Mouse (Mus musculus) limb, embryonic 12.5 days (tissue): ENCODE data around the gene Atf7. TPM values are rescaled to one million over a fixed set of nuclear protein-coding genes. Genes with fewer than 3 reads are reported as not detected.

Experiments used
- ATAC-seq: fragments of 200-750 bp; cut with Nextera tagmentation; 2 replicates; pipeline ENCODE4 v1.8.0; 2017; ENCODE audit warnings: low read depth, moderate TSS enrichment; ENCODE audit not compliant: insufficient number of reproducible peaks, insufficient read depth, low FRiP score, low TSS enrichment
- H3K27ac ChIP-seq: fragments of 300-500 bp; sonication (generic); 2 replicates; pipeline ENCODE4 v1.5.1; 2016; ENCODE audit warnings: mild to moderate bottlenecking, moderate library complexity
- H3K27me3 ChIP-seq: fragments of 300-500 bp; sonication (generic); 2 replicates; pipeline ENCODE4 v1.6.1; 2016; ENCODE audit warnings: mild to moderate bottlenecking, moderate library complexity
- H3K36me3 ChIP-seq: fragments of 300-500 bp; sonication (generic); 2 replicates; pipeline ENCODE4 v1.6.1; 2016; ENCODE audit warnings: mild to moderate bottlenecking, moderate library complexity
- H3K4me1 ChIP-seq: fragments of 300-500 bp; sonication (generic); replicated peaks from 2 replicates; pipeline ENCODE4 v1.6.1; 2016
- H3K4me2 ChIP-seq: fragments of 300-500 bp; sonication (generic); 2 replicates; pipeline ENCODE4 v1.6.1; 2016; ENCODE audit warnings: mild to moderate bottlenecking, moderate library complexity
- H3K4me3 ChIP-seq: fragments of 300-500 bp; sonication (generic); replicated peaks from 2 replicates; pipeline ENCODE4 v1.5.1; 2016; ENCODE audit warnings: mild to moderate bottlenecking
- H3K9ac ChIP-seq: fragments of 300-500 bp; sonication (generic); replicated peaks from 2 replicates; pipeline ENCODE4 v1.6.1; 2016; ENCODE audit warnings: mild to moderate bottlenecking, moderate library complexity
- H3K9me3 ChIP-seq: fragments of 300-500 bp; sonication (generic); 2 replicates; pipeline ENCODE4 v1.6.1; 2016; ENCODE audit warnings: mild to moderate bottlenecking, moderate library complexity
- WGBS: fragments of 180-500 bp; shearing (Covaris S2); methylation state at CpG from one replicate; pipeline ENCODE4 v1.1.7; 2016; 5-methylcytosine and 5-hydroxymethylcytosine counted together
- polyA plus RNA-seq: library from polyadenylated mRNA; unstranded; fragments of >200 nt; fragmentation: Nextera tagmentation; extraction: Ambion mirVana; gene quantifications from 2 replicates; pipeline ENCODE4 v1.2.1, GENCODE M21; 2016

Gene Atf7
- polyA plus RNA-seq, 1 experiment from 2014 or later: 32.1 TPM

DNA sequence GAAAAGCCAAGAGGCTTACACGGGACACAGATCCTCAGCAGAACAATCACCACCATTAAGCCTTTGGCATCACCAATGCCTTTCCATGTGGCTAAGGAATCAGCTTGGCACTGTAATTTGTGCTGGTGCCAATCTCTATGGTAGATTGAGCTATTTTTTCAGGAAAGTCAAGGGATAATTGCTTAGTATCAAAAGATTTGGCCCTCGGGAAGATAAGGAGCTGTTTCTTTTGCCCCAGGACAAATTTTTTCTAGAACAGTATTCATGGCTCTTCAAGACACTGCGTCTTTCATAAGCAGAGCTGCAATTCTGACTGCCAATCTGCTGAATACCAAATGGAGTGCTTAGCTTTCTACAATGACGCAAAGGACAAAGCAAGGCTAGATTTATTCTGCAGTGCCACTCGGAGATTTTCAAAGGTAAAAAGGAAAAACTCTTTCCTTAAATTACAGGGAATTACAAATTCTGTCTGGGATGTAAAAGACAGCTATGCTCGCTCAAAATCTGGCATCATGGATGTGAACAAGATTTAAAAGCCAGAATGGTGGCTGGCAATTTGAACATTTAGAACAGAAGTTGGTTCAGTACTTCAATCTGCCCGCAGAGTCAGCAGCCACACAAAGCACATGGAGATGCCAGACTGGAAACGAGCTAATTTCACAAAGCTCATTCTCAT, 41.4 kb downstream of the Atf7 start:
- no peak for ATAC-seq
- Histone ChIP-seq H3K27me3 (no peaks in the 10 kb centered on the region), H3K4me3 (no peak overlapping the region), H3K27ac (no peak overlapping the region), H3K9me3 (no peaks in the 10 kb centered on the region), H3K9ac (no peak overlapping the region), H3K36me3 (no peaks in the 10 kb centered on the region), H3K4me2 (no peak overlapping the region), H3K4me1 (peaks cover 7% of the 10 kb centered on the region; the same call in 1 of the 2 replicates)
- WGBS: 72% methylated on average over 8 of the region's 8 CpGs

DNA sequence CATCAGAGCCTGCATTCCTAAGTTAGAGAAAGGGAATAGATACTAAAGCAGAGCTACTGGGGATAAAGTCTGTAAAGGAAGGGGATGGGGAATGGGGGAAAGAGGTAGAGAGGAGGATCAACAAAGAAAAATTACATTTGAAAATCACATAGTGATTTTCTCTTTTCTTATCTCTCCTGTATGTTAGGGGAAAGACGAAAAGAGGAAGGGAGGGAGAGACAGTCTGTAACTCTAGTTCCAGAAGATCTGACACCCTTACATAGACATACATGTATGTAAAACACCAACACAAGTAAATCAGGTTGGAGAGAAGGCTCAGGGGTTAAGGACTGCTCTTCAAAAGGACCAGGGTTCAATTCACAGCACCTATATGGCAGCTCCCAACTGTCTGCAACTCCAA, 44.1 kb downstream of the Atf7 start:
- H3K4me3 ChIP-seq: no peak overlapping the region
- H3K36me3 ChIP-seq: peaks cover 5% of the 10 kb centered on the region
- H3K9ac ChIP-seq: no peak overlapping the region
- no peak for ATAC-seq
- no peak overlapping the region for H3K4me2 ChIP-seq
- peaks cover 7% of the 10 kb centered on the region; the same call in 1 of the 2 replicates for H3K4me1 ChIP-seq
- no peaks in the 10 kb centered on the region for H3K27me3 ChIP-seq
- no peak overlapping the region for H3K27ac ChIP-seq
- no peaks in the 10 kb centered on the region for H3K9me3 ChIP-seq
- 70% methylated on average over 1 of the region's 1 CpGs for WGBS

DNA sequence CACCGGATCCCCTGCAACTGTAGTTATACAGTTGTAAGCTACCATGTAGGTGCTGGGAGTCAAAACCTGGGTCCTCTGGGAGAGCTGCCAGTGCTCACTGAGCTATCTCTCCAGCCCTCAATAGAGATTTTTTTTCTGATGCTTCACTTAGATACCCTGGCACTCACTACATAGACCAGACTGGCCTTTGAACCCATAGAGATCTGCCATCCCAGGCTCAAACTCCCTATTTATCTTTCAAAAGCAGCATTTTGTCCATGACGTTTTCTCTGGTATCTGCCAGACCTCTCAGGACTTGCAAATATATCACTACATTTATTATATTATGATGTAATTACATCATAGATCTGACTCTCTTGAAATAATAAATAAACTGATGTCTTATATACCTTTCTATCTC, 46.9 kb downstream of the Atf7 start:
- 92% methylated on average over 2 of the region's 2 CpGs for WGBS
- no peaks in the 10 kb centered on the region for H3K27me3 ChIP-seq
- H3K4me1 ChIP-seq: no peaks in the 10 kb centered on the region
- no peak overlapping the region for H3K9ac ChIP-seq
- H3K27ac ChIP-seq: no peak overlapping the region
- H3K4me3 ChIP-seq: no peak overlapping the region
- H3K36me3 ChIP-seq: peaks cover 5% of the 10 kb centered on the region
- no peak overlapping the region for H3K4me2 ChIP-seq
- ATAC-seq: no peak
- no peaks in the 10 kb centered on the region for H3K9me3 ChIP-seq

DNA sequence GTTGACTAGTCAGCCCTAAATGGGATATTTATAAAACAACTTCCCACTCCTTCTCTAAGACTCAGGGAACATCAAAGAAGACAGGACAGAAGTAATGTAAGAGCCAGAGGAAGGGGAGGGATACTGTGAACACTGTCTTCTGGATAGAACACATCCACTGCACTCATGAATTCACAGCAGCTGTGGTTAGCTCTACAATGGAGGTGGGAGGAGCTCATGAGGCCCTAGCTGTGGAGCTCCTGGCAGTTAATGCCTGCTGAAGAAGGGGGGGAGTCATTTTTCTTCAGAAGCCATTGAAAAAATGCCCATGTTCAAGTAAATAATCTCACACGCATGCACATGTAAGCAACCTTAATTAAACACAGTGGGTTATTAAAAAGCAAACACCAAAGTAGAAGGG, 48.3 kb downstream of the Atf7 start:
- Histone ChIP-seq H3K9me3 (no peaks in the 10 kb centered on the region), H3K4me2 (no peak overlapping the region), H3K27ac (no peak overlapping the region), H3K4me1 (no peaks in the 10 kb centered on the region), H3K4me3 (no peak overlapping the region), H3K9ac (no peak overlapping the region), H3K36me3 (peaks cover 5% of the 10 kb centered on the region), H3K27me3 (no peaks in the 10 kb centered on the region)
- no peak for ATAC-seq
- 79% methylated on average over 1 of the region's 1 CpGs for WGBS

DNA sequence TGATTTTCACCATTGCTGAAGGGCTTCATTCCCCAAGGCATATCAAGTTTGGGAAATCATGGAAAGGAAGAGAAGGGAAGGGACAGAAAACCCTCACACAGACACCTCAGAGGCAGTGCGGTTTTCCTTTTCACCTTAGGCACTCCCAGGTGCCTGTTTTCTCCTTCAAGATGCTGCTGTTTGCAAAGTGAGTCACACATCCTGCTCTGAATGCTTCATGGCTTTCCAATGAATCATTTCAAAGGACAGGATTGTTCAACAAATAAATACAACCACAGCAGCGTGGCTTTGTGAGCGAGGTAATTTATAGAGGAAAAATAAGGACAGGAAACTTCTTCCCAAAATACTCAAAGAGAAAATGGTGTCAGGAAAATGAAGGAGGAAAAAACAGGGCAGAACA, 53.2 kb downstream of the Atf7 start:
- Histone ChIP-seq H3K27ac (no peak overlapping the region), H3K9ac (no peak overlapping the region), H3K4me2 (no peak overlapping the region), H3K4me1 (no peaks in the 10 kb centered on the region), H3K27me3 (no peaks in the 10 kb centered on the region), H3K9me3 (no peaks in the 10 kb centered on the region), H3K36me3 (no peaks in the 10 kb centered on the region), H3K4me3 (no peak overlapping the region)
- ATAC-seq: no peak
- 79% methylated on average over 3 of the region's 3 CpGs for WGBS

DNA sequence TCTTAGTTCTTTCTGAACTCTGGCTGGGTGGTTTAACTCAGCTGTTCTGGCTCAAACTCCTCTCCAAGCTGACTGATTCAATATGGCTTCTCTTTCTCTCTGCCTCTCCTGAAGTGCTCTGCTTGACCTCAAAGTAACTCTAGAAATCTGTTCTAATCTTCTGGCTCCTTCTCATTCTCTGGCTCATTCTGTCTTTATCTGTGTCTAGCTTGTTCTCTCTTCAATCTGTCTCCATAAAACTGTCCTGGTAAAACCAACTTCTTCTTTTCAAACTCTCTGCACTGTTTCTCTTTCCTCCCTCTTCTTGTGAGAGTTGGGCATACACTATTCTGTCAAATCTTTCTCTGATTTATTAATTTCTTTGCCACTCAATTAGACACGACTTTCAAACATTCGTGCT, 57.4 kb downstream of the Atf7 start:
- H3K27ac ChIP-seq: no peak overlapping the region
- no peak overlapping the region for H3K9ac ChIP-seq
- H3K4me1 ChIP-seq: no peaks in the 10 kb centered on the region
- ATAC-seq: no peak
- no peak overlapping the region for H3K4me3 ChIP-seq
- no peaks in the 10 kb centered on the region for H3K9me3 ChIP-seq
- no peak overlapping the region for H3K4me2 ChIP-seq
- H3K36me3 ChIP-seq: peaks cover 12% of the 10 kb centered on the region
- 89% methylated on average over 2 of the region's 2 CpGs for WGBS
- H3K27me3 ChIP-seq: no peaks in the 10 kb centered on the region

DNA sequence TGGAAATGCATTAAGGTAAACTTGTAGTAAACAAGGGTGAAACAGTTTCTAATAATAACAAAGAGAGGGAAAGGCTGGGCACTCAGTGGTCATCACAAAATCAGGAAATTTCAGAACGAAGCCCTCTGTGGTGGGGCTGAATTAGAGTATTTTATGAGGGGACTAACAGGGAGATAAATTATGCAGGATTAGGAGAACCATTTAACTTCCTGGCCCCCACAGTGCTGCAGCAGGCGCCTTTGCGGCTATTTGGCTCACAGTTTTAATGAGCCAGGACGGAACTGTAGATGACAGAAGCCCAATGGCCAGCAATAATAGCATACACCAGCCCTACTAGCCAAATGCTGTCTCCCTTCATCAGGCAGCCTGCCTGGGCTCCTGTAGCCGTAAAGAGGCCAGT, 61.6 kb downstream of the Atf7 start:
- Histone ChIP-seq H3K27me3 (no peaks in the 10 kb centered on the region), H3K36me3 (peaks cover 34% of the 10 kb centered on the region), H3K4me2 (no peak overlapping the region), H3K27ac (no peak overlapping the region), H3K4me3 (no peak overlapping the region), H3K9me3 (no peaks in the 10 kb centered on the region), H3K4me1 (no peaks in the 10 kb centered on the region), H3K9ac (no peak overlapping the region)
- WGBS: 50% methylated on average over 5 of the region's 5 CpGs
- no peak for ATAC-seq

DNA sequence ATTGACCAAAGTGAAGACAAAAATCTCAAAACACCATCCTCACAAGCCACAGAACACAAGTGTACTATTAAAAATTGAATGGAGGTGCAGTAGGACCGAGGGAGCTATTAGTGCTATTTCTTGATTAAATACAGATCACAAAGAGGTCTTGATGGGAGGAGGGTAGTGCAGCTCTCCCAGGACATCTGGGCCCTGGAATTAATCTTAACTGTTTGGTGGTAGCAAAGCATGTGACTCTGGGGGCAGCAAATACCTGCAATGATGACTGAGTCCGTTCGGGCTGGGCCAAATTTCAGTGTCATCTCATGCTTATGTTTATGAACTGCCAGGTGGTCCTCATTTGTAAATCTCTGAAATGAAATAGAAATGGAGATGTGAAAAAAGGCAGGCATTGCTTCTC, 62.2 kb downstream of the Atf7 start:
- WGBS: 65% methylated on average over 3 of the region's 3 CpGs
- H3K4me1 ChIP-seq: no peaks in the 10 kb centered on the region
- no peaks in the 10 kb centered on the region for H3K9me3 ChIP-seq
- no peak overlapping the region for H3K27ac ChIP-seq
- no peak for ATAC-seq
- H3K4me3 ChIP-seq: no peak overlapping the region
- H3K36me3 ChIP-seq: peaks cover 34% of the 10 kb centered on the region
- H3K27me3 ChIP-seq: no peaks in the 10 kb centered on the region
- H3K4me2 ChIP-seq: no peak overlapping the region
- H3K9ac ChIP-seq: no peak overlapping the region

DNA sequence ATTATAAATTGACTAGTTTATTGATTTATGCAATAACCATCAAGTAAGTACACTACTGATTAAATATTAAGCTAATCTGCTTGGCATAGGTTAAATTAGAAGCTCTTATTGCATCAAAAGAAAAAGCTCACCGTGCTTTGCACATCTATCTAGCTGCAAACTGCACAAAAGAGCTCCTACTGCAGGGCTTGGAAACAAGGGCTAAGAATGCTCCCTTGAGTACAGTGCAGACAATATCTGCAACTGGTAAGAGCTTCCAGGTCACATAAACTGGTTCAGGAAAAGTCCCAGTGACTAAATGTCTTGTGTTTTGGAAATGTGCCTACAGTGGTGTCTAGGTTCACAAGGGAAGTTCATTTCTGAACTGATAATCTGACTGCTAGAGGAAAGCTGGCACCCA, 62.8 kb downstream of the Atf7 start:
- Histone ChIP-seq H3K27me3 (no peaks in the 10 kb centered on the region), H3K4me1 (no peaks in the 10 kb centered on the region), H3K9ac (no peak overlapping the region), H3K27ac (no peak overlapping the region), H3K36me3 (peaks cover 34% of the 10 kb centered on the region), H3K4me2 (no peak overlapping the region), H3K9me3 (no peaks in the 10 kb centered on the region), H3K4me3 (no peak overlapping the region)
- 91% methylated on average over 1 of the region's 1 CpGs for WGBS
- no peak for ATAC-seq

DNA sequence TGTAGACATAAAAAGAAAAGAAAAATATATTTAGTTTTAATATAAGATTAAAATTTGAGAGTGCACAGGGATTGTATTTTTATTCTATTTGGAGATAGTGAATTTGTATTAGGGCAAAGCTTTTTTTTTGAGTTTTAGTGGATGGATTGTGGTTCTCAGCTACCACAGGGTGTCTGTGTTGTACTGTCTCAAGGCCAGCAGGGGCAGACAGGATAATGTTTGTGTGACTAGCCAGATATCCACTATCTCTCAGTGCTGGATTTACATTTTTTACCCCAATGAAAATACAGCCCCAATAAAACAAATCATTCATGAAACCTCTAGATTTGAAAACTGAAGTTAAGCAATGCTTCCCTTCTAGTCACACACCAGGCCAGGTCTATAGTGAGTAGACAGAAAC, 67.7 kb downstream of the Atf7 start:
- H3K9me3 ChIP-seq: no peaks in the 10 kb centered on the region
- no peak overlapping the region for H3K4me3 ChIP-seq
- H3K36me3 ChIP-seq: peaks cover 66% of the 10 kb centered on the region
- H3K9ac ChIP-seq: no peak overlapping the region
- H3K4me1 ChIP-seq: no peaks in the 10 kb centered on the region
- ATAC-seq: no peak
- H3K4me2 ChIP-seq: no peak overlapping the region
- H3K27me3 ChIP-seq: no peaks in the 10 kb centered on the region
- H3K27ac ChIP-seq: no peak overlapping the region

DNA sequence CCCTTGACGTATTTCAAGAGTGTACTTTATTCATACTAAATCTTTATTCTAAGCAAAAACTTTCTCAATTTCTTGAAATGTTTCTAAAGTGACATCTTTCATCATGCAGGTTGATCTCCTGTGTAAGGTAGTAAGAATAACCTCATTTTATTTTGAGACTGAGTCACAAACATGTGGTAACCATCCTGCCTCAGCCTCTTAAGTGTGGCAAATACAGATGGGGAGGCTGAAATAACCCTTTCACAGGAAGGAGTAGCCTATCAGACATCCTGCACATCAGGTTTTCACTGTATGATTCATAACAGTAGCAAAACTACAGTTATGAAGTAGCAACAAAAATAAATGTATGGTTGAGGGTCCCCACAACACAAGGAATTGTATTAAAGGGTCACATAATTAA, 69.7 kb downstream of the Atf7 start:
- Histone ChIP-seq H3K4me3 (no peak overlapping the region), H3K9ac (no peak overlapping the region), H3K4me1 (no peaks in the 10 kb centered on the region), H3K27me3 (no peaks in the 10 kb centered on the region), H3K36me3 (peaks cover 72% of the 10 kb centered on the region), H3K9me3 (no peaks in the 10 kb centered on the region), H3K4me2 (no peak overlapping the region), H3K27ac (no peak overlapping the region)
- 91% methylated on average over 1 of the region's 1 CpGs for WGBS
- no peak for ATAC-seq

DNA sequence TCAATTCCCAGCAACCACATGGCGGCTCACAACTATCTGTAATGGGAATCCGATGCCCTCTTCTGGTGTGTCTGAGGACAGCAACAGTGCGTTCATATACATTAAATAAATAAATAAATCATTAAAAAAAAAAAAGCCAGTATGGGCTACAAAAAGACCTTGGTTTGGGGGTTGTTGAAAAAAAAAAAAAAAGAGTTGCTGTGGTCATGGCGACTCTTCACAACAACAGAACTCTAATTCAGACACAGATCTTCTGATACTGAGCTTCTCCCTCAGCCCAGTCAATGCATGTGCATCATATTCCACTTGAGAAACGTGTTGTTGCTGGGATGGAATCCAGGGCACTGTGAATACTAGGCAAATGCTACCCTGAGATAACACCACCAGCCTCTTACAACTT, 72.7 kb downstream of the Atf7 start:
- WGBS: 97% methylated on average over 5 of the region's 5 CpGs
- no peak overlapping the region for H3K4me3 ChIP-seq
- no peak overlapping the region for H3K27ac ChIP-seq
- no peak overlapping the region for H3K4me2 ChIP-seq
- no peaks in the 10 kb centered on the region for H3K9me3 ChIP-seq
- no peak overlapping the region for H3K9ac ChIP-seq
- H3K4me1 ChIP-seq: no peaks in the 10 kb centered on the region
- peaks cover 80% of the 10 kb centered on the region for H3K36me3 ChIP-seq
- ATAC-seq: no peak
- no peaks in the 10 kb centered on the region for H3K27me3 ChIP-seq
